Mouse (Mus musculus): Measurements from ENCODE around the gene Nr1h4.

Gene Nr1h4

GRCm38 (mm10) chr10:89434509-89435210 is 98.7 kb downstream of the Nr1h4 start:
- no peak for DNase-seq (ENCODE audit: low read depth, low spot score)

- no peak for DNase-seq (ENCODE audit: low read depth, low spot score)
Measured at GRCm38 (mm10) chr10:89432743-89433142, 100.6 kb downstream of the Nr1h4 start.

- no peak for DNase-seq (ENCODE audit: low read depth, low spot score)
Measured at GRCm38 (mm10) chr10:89430751-89431150, 102.6 kb downstream of the Nr1h4 start.

- DNase-seq (ENCODE audit: low read depth, low spot score): no peak
Measured at GRCm38 (mm10) chr10:89424800-89425393, 108.5 kb downstream of the Nr1h4 start.

GRCm38 (mm10) chr10:89424217-89424616 is 109.2 kb downstream of the Nr1h4 start:
- DNase-seq (ENCODE audit: low read depth, low spot score): no peak

GRCm38 (mm10) chr10:89423164-89423778 is 110.1 kb downstream of the Nr1h4 start:
- DNase-seq (ENCODE audit: low read depth, low spot score): no peak

- DNase-seq (ENCODE audit: low read depth, low spot score): no peak
Measured at GRCm38 (mm10) chr10:89422504-89423158, 110.8 kb downstream of the Nr1h4 start.

GRCm38 (mm10) chr10:89417966-89418365 is 115.4 kb downstream of the Nr1h4 start:
- DNase-seq (ENCODE audit: low read depth, low spot score): no peak

GRCm38 (mm10) chr10:89415478-89415877 is 117.9 kb downstream of the Nr1h4 start:
- DNase-seq (ENCODE audit: low read depth, low spot score): no peak

GRCm38 (mm10) chr10:89407551-89407950 is 125.8 kb downstream of the Nr1h4 start:
- DNase-seq (ENCODE audit: low read depth, low spot score): no peak

GRCm38 (mm10) chr10:89406733-89407484 is 126.5 kb downstream of the Nr1h4 start:
- no peak for DNase-seq (ENCODE audit: low read depth, low spot score)

- no peak for DNase-seq (ENCODE audit: low read depth, low spot score)
Measured at GRCm38 (mm10) chr10:89404936-89405335, 128.4 kb downstream of the Nr1h4 start.
